Mouse (Mus musculus) lung, postnatal 0 days (tissue): ENCODE results near the gene Tbx4.

Source experiments
- CTCF ChIP-seq: IDR thresholded peaks from 2 replicates; pipeline ENCODE4 v1.5.1; 2016; ENCODE audit warnings: antibody characterized with exemption, mild to moderate bottlenecking
- EP300 ChIP-seq: IDR thresholded peaks from 2 replicates; pipeline ENCODE4 v1.6.1; 2016; ENCODE audit warnings: antibody characterized with exemption, mild to moderate bottlenecking, control low read depth

DNA sequence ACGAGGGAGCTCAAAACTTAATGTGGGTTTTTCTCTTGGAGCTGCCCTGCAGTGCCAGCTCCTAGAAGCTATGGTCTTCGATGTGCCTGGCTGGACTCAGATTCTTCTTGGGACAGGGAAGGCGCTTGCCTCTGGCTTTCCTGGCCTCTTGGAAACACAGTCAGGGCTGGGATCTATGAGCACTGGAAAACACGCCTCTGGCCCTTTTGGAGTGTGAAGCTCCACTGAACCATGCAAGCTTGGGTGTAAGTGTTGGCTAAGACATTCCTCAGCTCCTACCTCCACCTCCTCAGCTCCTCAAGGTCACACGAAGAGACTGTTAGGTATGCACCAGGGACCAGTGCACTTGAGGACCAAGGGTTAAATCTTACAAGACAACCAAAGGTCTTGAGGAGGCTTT is 41.3 kb upstream of the Tbx4 start:
- TF ChIP-seq EP300, result no peak
- TF ChIP-seq CTCF, result no peak
